Mouse (Mus musculus) neural tube, embryonic 12.5 days (tissue): ENCODE measurements around the gene Myrip. TPM values are rescaled to one million over a fixed set of nuclear protein-coding genes. Genes with fewer than 3 reads are reported as not detected.

ENCODE experiments used
- ATAC-seq: fragments of 200-750 bp; cut with Nextera tagmentation; 2 replicates; pipeline ENCODE4 v1.8.0; 2017; ENCODE audit warnings: low read depth, mild to moderate bottlenecking, moderate TSS enrichment, moderate library complexity; ENCODE audit not compliant: low FRiP score
- H3K27ac ChIP-seq: fragments of 300-500 bp; sonication (generic); 2 replicates; pipeline ENCODE4 v1.5.1; 2016
- H3K27me3 ChIP-seq: fragments of 300-500 bp; sonication (generic); replicated peaks from 2 replicates; pipeline ENCODE4 v1.6.1; 2016; ENCODE audit warnings: mild to moderate bottlenecking
- H3K36me3 ChIP-seq: fragments of 300-500 bp; sonication (generic); 2 replicates; pipeline ENCODE4 v1.6.1; 2016; ENCODE audit warnings: mild to moderate bottlenecking
- H3K4me1 ChIP-seq: fragments of 300-500 bp; sonication (generic); 2 replicates; pipeline ENCODE4 v1.6.1; 2016
- H3K4me2 ChIP-seq: fragments of 300-500 bp; sonication (generic); replicated peaks from 2 replicates; pipeline ENCODE4 v1.6.1; 2016; ENCODE audit warnings: mild to moderate bottlenecking
- H3K4me3 ChIP-seq: fragments of 300-500 bp; sonication (generic); 2 replicates; pipeline ENCODE4 v1.5.1; 2016
- H3K9ac ChIP-seq: fragments of 300-500 bp; sonication (generic); 2 replicates; pipeline ENCODE4 v1.6.1; 2016; ENCODE audit warnings: mild to moderate bottlenecking
- H3K9me3 ChIP-seq: fragments of 300-500 bp; sonication (generic); 2 replicates; pipeline ENCODE4 v1.6.1; 2016; ENCODE audit warnings: mild to moderate bottlenecking
- WGBS: fragments of 180-500 bp; shearing (Covaris S2); methylation state at CpG from one replicate; pipeline ENCODE4 v1.1.7; 2016; 5-methylcytosine and 5-hydroxymethylcytosine counted together
- polyA plus RNA-seq: library from polyadenylated mRNA; unstranded; fragments of >200 nt; fragmentation: Nextera tagmentation; extraction: Ambion mirVana; gene quantifications from 2 replicates; pipeline ENCODE4 v1.2.1, GENCODE M21; 2016

Gene Myrip
- polyA plus RNA-seq, 1 experiment from 2014 or later: 2.3 TPM

GRCm38 (mm10) chr9:120519469-120520125, 218.3 kb downstream of the Myrip start:
- Histone ChIP-seq H3K9me3 (no peaks in the 10 kb centered on the region), H3K27ac (no peak overlapping the region), H3K4me3 (no peak overlapping the region), H3K4me2 (no peak overlapping the region), H3K9ac (no peak overlapping the region), H3K27me3 (no peaks in the 10 kb centered on the region), H3K36me3 (no peaks in the 10 kb centered on the region), H3K4me1 (no peaks in the 10 kb centered on the region)
- 70% methylated on average over 19 of the region's 19 CpGs for whole genome bisulfite sequencing
- ATAC-seq: no peak

GRCm38 (mm10) chr9:120521161-120521560, 219.8 kb downstream of the Myrip start:
- H3K36me3 ChIP-seq: no peaks in the 10 kb centered on the region
- H3K9ac ChIP-seq: no peak overlapping the region
- ATAC-seq: no peak
- H3K4me3 ChIP-seq: no peak overlapping the region
- no peaks in the 10 kb centered on the region for H3K4me1 ChIP-seq
- H3K27me3 ChIP-seq: no peaks in the 10 kb centered on the region
- no peak overlapping the region for H3K4me2 ChIP-seq
- no peak overlapping the region for H3K27ac ChIP-seq
- H3K9me3 ChIP-seq: no peaks in the 10 kb centered on the region
- WGBS: 84% methylated on average over 1 of the region's 1 CpGs

Other genes starting within 250 kb of the Myrip start
- 7.4 and 7.8 TPM in 2 replicates for gene Cx3cr1, start 231.6 kb upstream of the Myrip start, polyA plus RNA-seq
- not detected in 2 replicates for gene Ccr8, start 209.4 kb upstream of the Myrip start, polyA plus RNA-seq
- gene Slc25a38, start 191.1 kb upstream of the Myrip start, polyA plus RNA-seq: 38.2 and 38.6 TPM in 2 replicates
- gene Rpsa, start 173.8 kb upstream of the Myrip start, polyA plus RNA-seq: 867 and 933 TPM in 2 replicates
- gene Mobp, start 151.8 kb upstream of the Myrip start, polyA plus RNA-seq: 0.08 and 0.17 TPM in 2 replicates
- 299 and 318 TPM in 2 replicates for gene Eif1b, start 190.7 kb downstream of the Myrip start, polyA plus RNA-seq
- 0.24 and 0.41 TPM in 2 replicates for gene Entpd3, start 238.3 kb downstream of the Myrip start, polyA plus RNA-seq